ENCODE assay signal across 22 mouse cellular contexts in genomic region chr5:130046100-130046499, GRCm38 (mm10).
"Had no signal": no experiment of that assay in that cellular context is flagged by ENCODE, and none has a peak within 500 bp of the region (broad histone marks: within the 10 kb centered on the region; RNA-seq: fewer than 3 reads in every experiment).

No protein-coding gene starts in this region.

- H3K4me1 ChIP-seq: hindbrain, embryonic 13.5 days; hindbrain, embryonic 15.5 days; limb, embryonic 10.5 days; limb, embryonic 12.5 days had no signal

- H3K4me2 ChIP-seq: heart, embryonic 11.5 days; heart, embryonic 13.5 days; heart, embryonic 15.5 days; hindbrain, embryonic 13.5 days; hindbrain, embryonic 15.5 days; limb, embryonic 12.5 days; liver, embryonic 11.5 days had no signal

- H3K4me3 ChIP-seq: heart, embryonic 13.5 days; heart, embryonic 15.5 days; hindbrain, embryonic 13.5 days; hindbrain, embryonic 15.5 days; layer of hippocampus, adult 2 months; left cerebral cortex, adult 2 months; limb, embryonic 10.5 days; limb, embryonic 12.5 days had no signal

- H3K27me3 ChIP-seq: hindbrain, embryonic 13.5 days; hindbrain, embryonic 15.5 days; limb, embryonic 12.5 days had no signal

- H3K9ac ChIP-seq: forebrain, postnatal 0 days; heart, embryonic 13.5 days; heart, embryonic 15.5 days; hindbrain, embryonic 13.5 days; hindbrain, embryonic 15.5 days; limb, embryonic 12.5 days had no signal

- ATAC-seq: forebrain, postnatal 0 days; hindbrain, postnatal 0 days; intestine, embryonic 16.5 days had no signal

- DNase-seq: forebrain, postnatal 0 days; gastrocnemius, postnatal 14 days; gastrocnemius, postnatal 36 days; heart, postnatal 36 days; kidney, adult 18-20 months; kidney, adult 8-10 months; kidney, postnatal 10 days; kidney, postnatal 25 days; kidney, postnatal 4 days; liver had no signal

- H3K27ac ChIP-seq: heart, embryonic 13.5 days; heart, embryonic 15.5 days; hindbrain, embryonic 13.5 days; hindbrain, embryonic 15.5 days; hindbrain, postnatal 0 days; layer of hippocampus, adult 2 months; left cerebral cortex, adult 2 months; limb, embryonic 10.5 days; limb, embryonic 12.5 days had no signal

- H3K9me3 ChIP-seq: heart, embryonic 13.5 days; heart, embryonic 15.5 days; hindbrain, embryonic 13.5 days; hindbrain, embryonic 15.5 days; limb, embryonic 10.5 days; limb, embryonic 12.5 days had no signal
